Mouse (Mus musculus) thymus, adult 2 months (tissue): ENCODE results near the gene Dennd2a.

Experiments used
- CTCF ChIP-seq: fragments of 200-500 bp; IDR thresholded peaks from 2 replicates; pipeline ENCODE4 v1.5.1; 2012; ENCODE audit warnings: mild to moderate bottlenecking, control low read depth, low read length, moderate library complexity, borderline replicate concordance; ENCODE audit not compliant: control insufficient read depth, poor library complexity, insufficient read depth; ENCODE audit errors: extremely low read depth
- POLR2A ChIP-seq: fragments of 200-500 bp; IDR thresholded peaks from 2 replicates; pipeline ENCODE4 v1.6.1; 2012; ENCODE audit warnings: mild to moderate bottlenecking, low read length, control low read depth, moderate library complexity; ENCODE audit not compliant: control insufficient read depth, poor library complexity, insufficient read depth; ENCODE audit errors: extremely low read depth

DNA sequence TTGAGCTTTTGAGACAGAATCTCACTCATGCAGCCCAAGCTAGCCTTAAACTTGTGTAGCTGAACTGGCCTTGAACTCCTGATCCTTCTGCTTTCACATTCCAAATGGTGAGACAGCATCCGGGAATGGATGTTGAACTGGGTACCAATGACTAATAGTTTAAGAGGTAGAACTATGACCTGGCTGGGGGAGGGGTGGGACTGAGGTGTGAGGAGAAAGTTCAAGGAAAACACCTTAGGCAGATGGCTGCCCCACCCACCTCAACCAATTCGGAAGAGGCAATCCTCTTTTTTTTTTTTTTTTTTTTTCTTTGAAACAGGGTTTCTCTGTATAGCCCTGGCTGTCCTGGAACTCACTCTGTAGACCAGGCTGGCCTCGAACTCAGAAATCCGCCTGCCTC lies 130.9 kb downstream of the Dennd2a start:
- TF ChIP-seq POLR2A (no peak), CTCF (no peak)
